Mouse (Mus musculus) lung, postnatal 4 days (tissue): ENCODE measurements around the gene Kcnh2.

Experiments used
- DNase-seq, 2 experiments: peaks; one replicate each; pipeline ENCODE4 v3.0.0; 2021

The Kcnh2 gene

GRCm38 (mm10) chr5:24344477-24345051 is 6.8 kb downstream of the Kcnh2 start:
- peak; percentile 62 to 85 for DNase-seq

- no peak for DNase-seq
These were observed 7.4 kb downstream of the Kcnh2 start for GRCm38 (mm10) chr5:24343977-24344436.

- no peak for DNase-seq
These were observed 8.0 kb downstream of the Kcnh2 start for GRCm38 (mm10) chr5:24343379-24343778.

- no peak for DNase-seq
These were observed 8.4 kb downstream of the Kcnh2 start for GRCm38 (mm10) chr5:24342966-24343365.

GRCm38 (mm10) chr5:24342205-24342963 is 9.0 kb downstream of the Kcnh2 start:
- DNase-seq: no peak

GRCm38 (mm10) chr5:24337821-24338220 is 13.6 kb downstream of the Kcnh2 start:
- DNase-seq: peak in 1 of 2 experiments; percentile 34

GRCm38 (mm10) chr5:24337366-24337765 is 14.0 kb downstream of the Kcnh2 start:
- peak; percentile 70 to 88 for DNase-seq

- DNase-seq: peak; percentile 75 to 77
These were observed 15.4 kb downstream of the Kcnh2 start for GRCm38 (mm10) chr5:24335888-24336511.

GRCm38 (mm10) chr5:24334749-24335148 is 16.7 kb downstream of the Kcnh2 start:
- DNase-seq: peak; percentile 53 to 77

- DNase-seq: no peak
These were observed 19.0 kb downstream of the Kcnh2 start for GRCm38 (mm10) chr5:24332401-24332800.

GRCm38 (mm10) chr5:24329965-24330298 is 21.5 kb downstream of the Kcnh2 start:
- no peak for DNase-seq

- peak; percentile 70 to 81 for DNase-seq
These were observed 22.0 kb downstream of the Kcnh2 start for GRCm38 (mm10) chr5:24329212-24329964.

GRCm38 (mm10) chr5:24328813-24329211 is 22.6 kb downstream of the Kcnh2 start:
- no peak for DNase-seq

- peak; percentile 60 to 81 for DNase-seq
These were observed 24.5 kb downstream of the Kcnh2 start for GRCm38 (mm10) chr5:24326842-24327417.

GRCm38 (mm10) chr5:24326166-24326841 is 25.1 kb downstream of the Kcnh2 start:
- DNase-seq: peak in 1 of 2 experiments; percentile 23

GRCm38 (mm10) chr5:24325251-24325650 is 26.2 kb downstream of the Kcnh2 start:
- peak in 1 of 2 experiments; percentile 20 for DNase-seq

- no peak for DNase-seq
These were observed 29.4 kb downstream of the Kcnh2 start for GRCm38 (mm10) chr5:24321711-24322682.

GRCm38 (mm10) chr5:24320894-24321293 is 30.5 kb downstream of the Kcnh2 start:
- DNase-seq: no peak

GRCm38 (mm10) chr5:24320467-24320813 is 31.0 kb downstream of the Kcnh2 start:
- DNase-seq: no peak

GRCm38 (mm10) chr5:24319776-24320466 is 31.5 kb downstream of the Kcnh2 start:
- DNase-seq: no peak
